Mouse (Mus musculus): ENCODE results near the gene Trim34b. TPM values are rescaled to one million over a fixed set of nuclear protein-coding genes. Genes with fewer than 3 reads are reported as not detected.

Trim34b gene
- polyA plus RNA-seq (2012; rRNA removed), result 0.55 TPM in 1 of 2 replicates, not detected in the other

GRCm38 (mm10) chr7:104329171-104329570 lies at the start of gene Trim34b:
Gene Trim34b, plus strand, starts transcription at chr7:104329471.

GRCm38 (mm10) chr7:104287576-104288443 lies 41.5 kb upstream of the Trim34b start, which contains the start of gene Trim5:
Gene Trim5, minus strand, starts transcription at chr7:104288094.

GRCm38 (mm10) chr7:104315369-104316080 lies 13.7 kb upstream of the Trim34b start, which contains the start of gene Trim12a:
Gene Trim12a, minus strand, starts transcription at chr7:104315466.

GRCm38 (mm10) chr7:104352717-104353599 lies 23.7 kb downstream of the Trim34b start, which contains the start of gene Trim12c:
Gene Trim12c, minus strand, starts transcription at chr7:104353362.

GRCm38 (mm10) chr7:104369736-104370414 lies 40.6 kb downstream of the Trim34b start, which contains the start of gene Trim30b:
Gene Trim30b, minus strand, starts transcription at chr7:104369884.

Other genes starting within 250 kb of the Trim34b start
- gene Olfr645, start 244.0 kb upstream of the Trim34b start, polyA plus RNA-seq (2012; rRNA removed), result not detected in 2 replicates
- gene Olfr646, start 224.6 kb upstream of the Trim34b start, polyA plus RNA-seq (2012; rRNA removed), result not detected in 2 replicates
- gene Ubqln5, start 199.6 kb upstream of the Trim34b start, polyA plus RNA-seq (2012; rRNA removed), result not detected in 2 replicates
- not detected in 2 replicates for gene Olfr643, start 192.1 kb upstream of the Trim34b start, polyA plus RNA-seq (2012; rRNA removed)
- gene Ubqln3, start 186.2 kb upstream of the Trim34b start, polyA plus RNA-seq (2012; rRNA removed), result not detected in 2 replicates
- not detected in 2 replicates for gene Ubqlnl, start 178.9 kb upstream of the Trim34b start, polyA plus RNA-seq (2012; rRNA removed)
- gene Olfm5, start 164.6 kb upstream of the Trim34b start, polyA plus RNA-seq (2012; rRNA removed), result not detected in 2 replicates
- gene Olfr648, start 146.1 kb upstream of the Trim34b start, polyA plus RNA-seq (2012; rRNA removed), result 0.03 and 0.05 TPM in 2 replicates
- gene Olfr649, start 133.5 kb upstream of the Trim34b start, polyA plus RNA-seq (2012; rRNA removed), result not detected in 2 replicates
- 0.79 and 0.81 TPM in 2 replicates for gene Trim6, start 110.7 kb upstream of the Trim34b start, polyA plus RNA-seq (2012; rRNA removed)
- gene Trim34a, start 85.0 kb upstream of the Trim34b start, polyA plus RNA-seq (2012; rRNA removed), result 0.17 and 1.5 TPM in 2 replicates
- 0.10 TPM in 2 replicates for gene Trim5, start 41.4 kb upstream of the Trim34b start, polyA plus RNA-seq (2012; rRNA removed)
- 0.16 and 0.85 TPM in 2 replicates for gene Trim12a, start 14.0 kb upstream of the Trim34b start, polyA plus RNA-seq (2012; rRNA removed)
- gene Trim12c, start 23.9 kb downstream of the Trim34b start, polyA plus RNA-seq (2012; rRNA removed), result 0.55 TPM in 2 replicates
- 0.03 TPM in 1 of 2 replicates, not detected in the other for gene Trim30b, start 40.4 kb downstream of the Trim34b start, polyA plus RNA-seq (2012; rRNA removed)
- not detected in 2 replicates for gene Trim30c, start 71.4 kb downstream of the Trim34b start, polyA plus RNA-seq (2012; rRNA removed)
- 0.09 and 0.32 TPM in 2 replicates for gene Trim30a, start 135.7 kb downstream of the Trim34b start, polyA plus RNA-seq (2012; rRNA removed)
- gene Trim30d, start 178.4 kb downstream of the Trim34b start, polyA plus RNA-seq (2012; rRNA removed), result 0.04 and 0.24 TPM in 2 replicates
- not detected in 2 replicates for gene Olfr651, start 220.7 kb downstream of the Trim34b start, polyA plus RNA-seq (2012; rRNA removed)
- gene Olfr652, start 231.4 kb downstream of the Trim34b start, polyA plus RNA-seq (2012; rRNA removed), result not detected in 2 replicates
- gene Olfr653, start 247.8 kb downstream of the Trim34b start, polyA plus RNA-seq (2012; rRNA removed), result not detected in 2 replicates